9 mouse cellular contexts compared by ENCODE assay signal in genomic region chr4:69538172-69538908, GRCm38 (mm10).
DNase-seq lines count a peak whose midpoint lies in the region; ATAC-seq and TF ChIP-seq lines count a peak whose summit lies in the region.
"Had no signal": no experiment of that assay in that cellular context is flagged by ENCODE, and none has a peak within 500 bp of the region (broad histone marks: within the 10 kb centered on the region; RNA-seq: fewer than 3 reads in every experiment).

No protein-coding gene starts in this region.

- H3K9ac ChIP-seq in kidney, postnatal 0 days (ENCODE audit: low read depth, low read length) = no peak overlapping the region
- no peak overlapping the region for H3K9ac ChIP-seq in heart, embryonic 16.5 days (ENCODE audit: low read length)
- H3K9ac ChIP-seq: stomach, embryonic 15.5 days had no signal

- no peaks in the 10 kb centered on the region for H3K36me3 ChIP-seq in kidney, postnatal 0 days (ENCODE audit: insufficient read depth, low read length)
- H3K36me3 ChIP-seq in heart, embryonic 16.5 days (ENCODE audit: control insufficient read depth, insufficient read depth) = no peaks in the 10 kb centered on the region
- H3K36me3 ChIP-seq: stomach, embryonic 15.5 days had no signal

- H3K4me1 ChIP-seq in kidney, postnatal 0 days (replicated peaks; ENCODE audit: insufficient read depth, low read length) = no peaks in the 10 kb centered on the region
- no peaks in the 10 kb centered on the region for H3K4me1 ChIP-seq in heart, embryonic 16.5 days (ENCODE audit: control insufficient read depth, insufficient read depth, low read length)
- H3K4me1 ChIP-seq: stomach, embryonic 15.5 days had no signal

- no peaks in the 10 kb centered on the region for H3K27me3 ChIP-seq in kidney, postnatal 0 days (ENCODE audit: insufficient read depth, low read length)
- H3K27me3 ChIP-seq in heart, embryonic 16.5 days (ENCODE audit: control insufficient read depth, insufficient read depth, low read length) = no peaks in the 10 kb centered on the region
- H3K27me3 ChIP-seq: stomach, embryonic 15.5 days had no signal

- TF ChIP-seq CTCF in kidney, postnatal 0 days (IDR thresholded peaks at IDR 0.05; ENCODE audit: low read depth) = no peak

- peak; percentile 16 for DNase-seq in kidney, postnatal 0 days (ENCODE audit: low spot score)
- no peak for DNase-seq in kidney, postnatal 14 days
- peak; percentile 3 to 50 for DNase-seq in left cerebral cortex, adult 8-10 months (ENCODE audit: low spot score in 2 of 2)
- DNase-seq in right cerebral cortex, postnatal 14 days = peak; percentile 12
- DNase-seq in spleen, adult 18-20 months = no peak
- no peak for DNase-seq in thymus, postnatal 10 days (ENCODE audit: low spot score in 2 of 2)

- H3K4me3 ChIP-seq in kidney, postnatal 0 days (replicated peaks; ENCODE audit: low read depth, low read length) = no peak overlapping the region
- H3K4me3 ChIP-seq in heart, embryonic 16.5 days (ENCODE audit: low read length) = no peak overlapping the region
- H3K4me3 ChIP-seq: stomach, embryonic 15.5 days had no signal

- 74% methylated on average over 6 of the region's 6 CpGs for WGBS in kidney, postnatal 0 days
- WGBS in heart, embryonic 16.5 days = 60% methylated on average over 6 of the region's 6 CpGs

- H3K27ac ChIP-seq in kidney, postnatal 0 days = no peak overlapping the region
- H3K27ac ChIP-seq in heart, embryonic 16.5 days (ENCODE audit: low read length) = no peak overlapping the region; the same call in 1 of the 2 replicates
- H3K27ac ChIP-seq: macrophage; stomach, embryonic 15.5 days had no signal

- no peak for ATAC-seq in kidney, postnatal 0 days (replicated peaks; ENCODE audit: low FRiP score, low read depth)
- peak; percentile 45; the same call in 1 of the 2 replicates for ATAC-seq in heart, embryonic 16.5 days (replicated peaks; ENCODE audit: extremely low read depth, insufficient read depth, low FRiP score)

- no peaks in the 10 kb centered on the region for H3K9me3 ChIP-seq in kidney, postnatal 0 days (replicated peaks; ENCODE audit: low read length)
- no peaks in the 10 kb centered on the region for H3K9me3 ChIP-seq in heart, embryonic 16.5 days (replicated peaks; ENCODE audit: control insufficient read depth, low read length)
- H3K9me3 ChIP-seq: stomach, embryonic 15.5 days had no signal

- H3K4me2 ChIP-seq in kidney, postnatal 0 days (ENCODE audit: low read length) = no peak overlapping the region
- no peak overlapping the region for H3K4me2 ChIP-seq in heart, embryonic 16.5 days (ENCODE audit: low read depth, low read length)
- H3K4me2 ChIP-seq: stomach, embryonic 15.5 days had no signal

Comparison
In these comparisons a context has a peak if more than half of its experiments do, and no peak if none do; other contexts are left out.
1. DNase-seq: peak in kidney, postnatal 0 days (single experiment), left cerebral cortex, adult 8-10 months (2 of 2) and right cerebral cortex, postnatal 14 days (single experiment); none in kidney, postnatal 14 days (single experiment), spleen, adult 18-20 months (0 of 2) and thymus, postnatal 10 days (0 of 2).